Mouse (Mus musculus): ENCODE measurements around the gene Ccdc69.

GRCm38 (mm10) chr11:55015831-55016241 lies 62.1 kb downstream of the Ccdc69 start:
- TF ChIP-seq E2F4 (IDR thresholded peaks at IDR 0.05; ENCODE audit: borderline replicate concordance, low read depth, low read length) (no peak), BHLHE40 (IDR thresholded peaks at IDR 0.05; ENCODE audit: borderline replicate concordance, low read depth, low read length) (no peak), TCF12 (IDR thresholded peaks at IDR 0.05; ENCODE audit: low read depth, low read length) (no peak)

Data from MEL (cell line).